Mouse (Mus musculus) spleen, embryonic (tissue): ENCODE results near the gene Hgfac.

ENCODE experiments used
- CTCF ChIA-PET: fragments of 350-600 bp; sonication (Branson Sonifier 250); formaldehyde crosslinking; loops from one replicate; lab custom pipeline; 2022; lab: Charles Lee

Gene Hgfac

GRCm38 (mm10) chr5:35041268-35041829 is at the start of gene Hgfac:
Gene Hgfac (plus strand): TSS chr5:35041509.
- CTCF ChIA-PET: interaction anchor here (0.6 kb wide), 1 partner anchor 760 kb away, joined by 3 read pairs; no protein-coding TSS in a partner anchor

- CTCF ChIA-PET: no interaction called here
Measured at GRCm38 (mm10) chr5:34998754-34999153, 42.6 kb upstream of the Hgfac start.

GRCm38 (mm10) chr5:34999281-34999680 is 42.0 kb upstream of the Hgfac start:
- CTCF ChIA-PET: no interaction called here

GRCm38 (mm10) chr5:35000323-35000722 is 41.0 kb upstream of the Hgfac start:
- CTCF ChIA-PET: no interaction called here

- CTCF ChIA-PET: no interaction called here
Measured at GRCm38 (mm10) chr5:35001144-35001543, 40.2 kb upstream of the Hgfac start.

GRCm38 (mm10) chr5:35003611-35004162 is 37.6 kb upstream of the Hgfac start:
- CTCF ChIA-PET: no interaction called here

GRCm38 (mm10) chr5:35004769-35005168 is 36.5 kb upstream of the Hgfac start:
- CTCF ChIA-PET: no interaction called here

GRCm38 (mm10) chr5:35005659-35006058 is 35.6 kb upstream of the Hgfac start:
- CTCF ChIA-PET: no interaction called here

GRCm38 (mm10) chr5:35006599-35006998 is 34.7 kb upstream of the Hgfac start:
- CTCF ChIA-PET: no interaction called here

- CTCF ChIA-PET: no interaction called here
Measured at GRCm38 (mm10) chr5:35009163-35009562, 32.1 kb upstream of the Hgfac start.

GRCm38 (mm10) chr5:35010656-35011055 is 30.7 kb upstream of the Hgfac start:
- CTCF ChIA-PET: no interaction called here

GRCm38 (mm10) chr5:35011156-35011923 is 30.0 kb upstream of the Hgfac start:
- CTCF ChIA-PET: no interaction called here

GRCm38 (mm10) chr5:35014036-35014435 is 27.3 kb upstream of the Hgfac start:
- CTCF ChIA-PET: no interaction called here

- CTCF ChIA-PET: no interaction called here
Measured at GRCm38 (mm10) chr5:35019673-35020300, 21.5 kb upstream of the Hgfac start.

- CTCF ChIA-PET: no interaction called here
Measured at GRCm38 (mm10) chr5:35020410-35021241, 20.7 kb upstream of the Hgfac start.

- CTCF ChIA-PET: interaction anchor here (0.7 kb wide), 1 partner anchor 1495 kb away, joined by 3 read pairs; no protein-coding TSS in a partner anchor
Measured at GRCm38 (mm10) chr5:35024975-35025374, 16.3 kb upstream of the Hgfac start.

- CTCF ChIA-PET: no interaction called here
Measured at GRCm38 (mm10) chr5:35029303-35029702, 12.0 kb upstream of the Hgfac start.

GRCm38 (mm10) chr5:35029755-35030154 is 11.6 kb upstream of the Hgfac start:
- CTCF ChIA-PET: no interaction called here

GRCm38 (mm10) chr5:35033068-35033467 is 8.2 kb upstream of the Hgfac start:
- CTCF ChIA-PET: no interaction called here

- CTCF ChIA-PET: no interaction called here
Measured at GRCm38 (mm10) chr5:35033619-35034018, 7.7 kb upstream of the Hgfac start.

- CTCF ChIA-PET: no interaction called here
Measured at GRCm38 (mm10) chr5:35035141-35035540, 6.2 kb upstream of the Hgfac start.

GRCm38 (mm10) chr5:35035795-35036194 is 5.5 kb upstream of the Hgfac start:
- CTCF ChIA-PET: no interaction called here
